Mouse (Mus musculus) heart, adult 11 months (tissue): ENCODE data around the gene Usp3.

Source experiments
- DNase-seq: peaks from one replicate; pipeline ENCODE4 v3.0.0; 2022

The Usp3 gene

DNA sequence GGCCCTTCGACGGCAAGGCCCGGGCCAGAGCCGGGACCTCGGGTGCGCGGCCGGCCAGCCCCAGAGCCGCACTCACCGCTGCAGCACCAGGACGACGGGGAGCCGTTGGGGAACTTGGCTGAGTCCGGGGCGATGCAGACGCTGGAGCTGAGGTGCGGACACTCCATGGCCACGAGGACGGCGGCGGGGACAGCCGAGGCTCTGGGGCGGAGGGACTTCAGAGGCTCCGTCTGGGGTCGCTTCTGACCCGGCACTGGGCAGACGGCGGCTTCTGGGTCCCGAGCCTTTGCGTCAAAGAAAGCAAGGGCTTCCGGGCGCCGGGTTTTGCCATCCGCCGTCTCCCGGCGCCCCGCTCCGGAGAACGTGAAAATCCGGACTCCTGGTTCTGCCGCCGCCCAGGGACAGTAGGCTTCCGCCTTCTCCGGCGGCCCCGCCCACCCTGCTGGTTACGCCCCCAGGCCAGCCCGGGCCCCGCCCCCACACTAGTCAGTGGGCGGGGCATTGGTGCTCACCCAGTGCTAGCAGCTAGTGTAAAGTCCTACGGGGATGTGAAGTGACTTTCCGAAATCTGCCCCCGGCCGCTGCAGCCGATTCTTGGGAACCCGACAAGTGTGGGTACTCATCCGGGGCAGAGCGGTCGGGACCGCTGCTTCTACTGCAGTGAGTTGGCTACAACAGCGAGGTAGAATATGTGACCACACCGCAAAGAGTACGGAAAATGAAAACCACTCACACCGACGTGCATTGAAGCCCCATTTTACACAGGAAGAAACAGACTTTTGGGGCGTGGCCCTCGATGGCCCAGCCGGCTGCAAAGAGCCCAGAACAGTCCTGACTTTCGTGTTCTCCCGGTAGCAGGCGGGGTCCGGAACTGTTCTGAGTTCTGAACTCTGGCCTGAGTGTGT, at the start of gene Usp3:
Gene Usp3, minus strand, starts transcription at position 435 of the 905 bp plus-strand sequence.
- DNase-seq, result peak; percentile 100

DNA sequence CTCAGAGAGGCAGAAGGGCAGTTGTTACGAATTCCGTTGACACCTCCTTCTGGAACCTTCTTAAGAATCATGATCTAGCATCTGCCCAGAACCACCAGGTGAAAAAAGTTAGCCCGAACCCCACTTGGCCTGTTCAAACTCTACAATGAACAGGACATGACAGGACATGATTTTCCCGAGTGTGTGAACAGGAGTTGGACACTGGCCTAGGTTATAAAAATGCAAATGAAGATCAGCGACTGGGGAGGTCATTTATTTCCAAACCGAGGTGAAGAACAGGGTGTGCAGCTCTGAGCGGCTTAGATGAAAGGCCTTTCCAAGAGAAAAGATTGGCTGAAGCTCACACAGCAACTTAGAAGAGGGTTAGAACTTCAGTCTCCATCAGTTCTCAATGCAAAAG, 47.5 kb upstream of the Usp3 start:
- no peak for DNase-seq

DNA sequence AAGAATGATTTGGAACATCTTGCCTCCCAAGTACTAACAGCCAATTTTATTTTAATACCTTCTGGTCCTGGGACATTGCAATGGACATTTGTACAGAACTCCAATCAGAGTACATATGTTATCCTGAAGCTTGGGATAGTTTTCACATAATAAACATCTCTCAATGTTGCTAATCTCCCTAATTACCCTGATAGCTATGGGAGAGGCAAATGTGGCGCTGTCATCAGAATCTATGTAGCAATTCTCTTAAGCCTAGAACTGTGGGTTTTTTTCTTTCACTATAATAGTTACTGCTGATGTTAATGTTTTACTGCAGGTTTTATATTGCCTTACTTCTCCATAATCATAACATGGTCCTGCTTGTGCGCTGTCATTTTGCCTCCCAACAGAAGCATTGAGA, 46.7 kb upstream of the Usp3 start:
- no peak for DNase-seq

DNA sequence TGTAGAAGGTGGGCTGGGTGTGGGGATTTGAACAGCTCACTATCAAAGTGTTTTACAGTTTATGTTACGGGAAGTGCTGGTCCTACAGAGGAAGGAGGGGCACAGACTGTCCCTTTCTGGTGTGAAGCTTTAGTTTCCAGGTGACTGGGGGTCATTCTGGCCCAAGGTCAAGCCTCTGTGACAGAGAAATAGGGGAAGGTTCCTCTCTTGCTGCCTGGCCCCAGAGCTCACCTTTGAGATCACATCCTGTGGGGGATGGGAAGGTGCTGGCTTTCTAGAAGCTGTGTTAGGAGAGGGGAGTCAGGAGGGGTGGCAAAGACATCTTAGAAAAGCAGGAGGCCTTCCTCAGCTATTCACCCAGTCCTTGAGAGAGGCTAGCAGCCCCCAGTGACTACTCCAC, 39.5 kb upstream of the Usp3 start:
- no peak for DNase-seq

DNA sequence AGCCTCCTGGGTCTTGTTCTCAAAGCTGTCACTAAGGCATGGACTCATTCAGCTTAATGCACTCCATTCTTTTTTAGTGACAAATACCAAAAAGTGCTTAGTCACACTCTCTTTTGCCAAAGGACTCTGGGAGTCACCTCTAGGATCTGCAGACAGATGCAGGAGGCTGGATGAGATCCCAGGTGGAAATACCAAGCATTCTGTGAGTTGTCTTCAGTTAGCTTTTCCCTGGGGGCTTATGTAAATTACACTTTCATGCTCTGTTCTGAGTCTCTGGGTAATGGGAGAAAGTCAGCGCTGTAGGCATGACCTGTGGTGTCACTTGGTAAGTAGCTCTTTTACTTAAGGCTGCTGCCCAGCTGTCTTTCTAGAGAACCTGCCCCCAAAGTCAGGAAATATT, 38.0 kb upstream of the Usp3 start:
- peak; percentile 89 for DNase-seq

DNA sequence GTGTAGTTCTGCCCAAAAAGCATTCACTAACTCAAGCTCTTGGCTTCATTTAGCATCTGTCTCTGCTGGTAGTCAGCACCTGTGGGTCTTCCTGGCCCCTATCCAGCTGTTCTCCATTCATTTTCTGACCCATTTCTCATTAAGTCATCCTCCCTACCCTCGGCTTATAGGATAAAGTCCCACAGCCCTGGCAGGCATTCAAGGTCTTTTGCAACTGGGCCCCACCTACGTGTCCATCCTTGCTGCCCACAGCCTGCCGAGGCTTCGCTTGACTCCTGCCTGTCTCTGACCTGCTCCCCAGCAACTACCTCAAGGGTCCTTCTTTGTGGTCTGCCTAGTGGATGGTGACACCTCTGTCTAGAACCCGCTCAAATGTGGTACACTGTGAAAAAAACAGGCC, 33.7 kb upstream of the Usp3 start:
- peak; percentile 89 for DNase-seq

DNA sequence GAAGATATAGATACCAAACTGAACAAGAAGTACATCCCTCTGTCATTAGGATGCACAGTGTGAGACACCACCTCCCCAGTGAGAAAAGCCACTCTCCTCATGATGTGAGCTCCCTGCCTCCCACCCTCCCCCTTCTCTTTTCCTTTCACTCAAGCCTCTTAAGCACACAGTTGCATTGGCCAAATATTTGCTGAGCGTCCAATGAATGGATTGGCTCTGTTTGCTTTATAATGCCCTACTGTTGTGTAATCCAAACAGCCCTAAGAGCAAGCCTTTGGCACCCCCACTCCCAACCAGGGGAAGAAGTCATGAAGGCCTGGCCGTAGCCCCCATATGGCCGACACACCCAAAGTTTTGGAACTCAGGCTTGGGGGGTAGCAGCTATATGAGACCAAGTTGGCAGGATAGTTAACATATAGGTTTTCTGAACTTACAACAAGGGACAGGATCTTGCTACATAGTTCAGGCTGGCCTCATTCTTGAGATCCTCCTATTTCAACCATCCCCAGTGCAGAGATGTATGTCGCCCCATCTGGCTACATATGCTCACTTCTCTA, 33.1 kb upstream of the Usp3 start:
- DNase-seq, result peak; percentile 88

DNA sequence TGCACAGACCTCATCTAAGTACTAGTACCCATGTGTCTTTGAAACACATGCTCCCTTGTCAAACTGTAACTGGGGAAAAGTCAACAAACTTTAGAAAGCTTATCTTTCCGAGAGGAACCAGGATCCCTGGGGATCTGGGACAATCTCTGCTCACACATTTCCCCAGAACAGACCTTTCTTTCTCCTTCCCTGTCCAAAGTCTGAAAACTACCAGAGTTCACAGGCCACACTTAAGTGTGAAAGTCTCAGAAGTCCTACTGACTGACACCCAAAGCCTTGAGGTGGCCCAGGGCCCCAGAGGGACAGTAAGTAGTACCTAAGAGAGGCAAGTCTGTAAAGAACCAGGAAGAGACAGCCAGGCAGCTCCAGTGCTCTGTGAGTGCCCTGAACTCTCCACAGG, 31.9 kb upstream of the Usp3 start:
- DNase-seq, result peak; percentile 86

DNA sequence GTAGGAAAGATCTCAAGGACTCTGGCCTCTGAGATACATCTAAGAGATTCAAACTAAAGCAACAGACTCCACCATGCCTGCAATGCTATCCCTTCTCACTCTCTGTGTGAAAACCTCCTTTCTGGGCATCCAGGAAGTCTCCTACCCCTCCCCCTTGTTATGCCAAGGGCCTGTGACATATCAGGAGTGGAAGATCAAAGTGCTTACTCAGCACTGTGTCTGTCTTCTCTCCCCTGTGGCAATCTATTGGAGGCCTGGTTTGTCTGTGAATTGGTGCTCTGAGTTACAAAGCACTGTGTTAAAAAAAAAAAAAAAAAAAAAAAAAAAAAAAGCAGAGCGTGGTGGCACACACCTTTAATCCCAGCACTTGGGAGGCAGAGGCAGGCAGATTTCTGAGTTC, 30.7 kb upstream of the Usp3 start:
- no peak for DNase-seq

DNA sequence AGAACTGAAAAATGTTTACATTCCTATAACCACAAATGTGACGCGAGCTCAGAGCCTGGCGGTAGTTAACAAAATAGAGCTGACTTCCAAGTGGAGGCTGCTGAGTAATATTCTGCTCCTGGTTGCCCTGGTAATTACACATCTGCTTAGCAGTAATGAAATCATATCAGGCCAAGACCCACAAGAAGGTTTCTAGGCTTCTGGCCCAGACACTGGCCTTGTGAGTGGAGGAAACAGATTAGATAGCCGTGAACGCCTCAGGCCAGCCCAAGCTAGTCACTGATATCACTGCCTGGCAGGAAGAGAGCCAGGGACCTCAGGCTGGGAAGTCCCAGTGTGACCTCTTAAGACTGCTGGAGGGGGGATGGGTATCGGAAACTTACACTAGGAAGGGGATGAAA, 27.6 kb upstream of the Usp3 start:
- DNase-seq, result peak; percentile 99

DNA sequence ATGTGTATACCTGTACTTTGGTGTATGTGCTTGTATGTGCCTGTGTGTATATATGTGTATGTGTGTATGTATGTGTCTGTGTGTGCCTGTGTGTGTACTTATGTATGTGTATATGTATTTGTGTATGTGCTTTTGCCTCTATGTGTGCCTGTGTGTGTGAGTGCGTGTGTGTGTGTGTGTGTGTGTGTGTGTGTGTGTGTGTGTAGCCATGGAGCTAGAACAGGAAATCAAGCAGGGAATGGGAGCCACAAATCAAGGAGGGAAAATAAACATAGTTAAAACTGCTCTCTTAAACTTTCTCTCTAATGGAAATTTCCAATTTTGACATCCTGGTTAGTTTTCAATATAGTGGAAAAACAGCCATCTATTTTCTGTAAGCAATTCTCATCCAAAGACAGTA, 27.1 kb upstream of the Usp3 start:
- no peak for DNase-seq

DNA sequence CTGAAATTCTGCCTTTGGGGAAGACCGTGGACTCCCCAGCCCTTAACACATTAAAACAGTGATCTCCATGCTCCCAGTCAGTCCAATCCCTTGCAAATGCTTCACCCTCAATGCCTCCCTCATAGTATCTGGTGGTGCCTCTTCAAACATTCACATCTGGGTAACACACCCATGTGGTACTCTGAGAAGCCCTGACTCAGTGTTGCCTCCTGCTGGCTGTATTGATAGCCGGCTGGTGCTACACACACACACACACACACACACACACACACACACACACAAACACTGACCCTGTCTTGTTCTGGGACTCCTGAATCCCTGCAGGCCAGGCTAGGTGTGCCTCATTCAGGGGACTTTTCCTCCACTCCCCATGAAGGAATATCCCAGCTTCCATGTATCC, 24.9 kb upstream of the Usp3 start:
- DNase-seq, result peak; percentile 82

DNA sequence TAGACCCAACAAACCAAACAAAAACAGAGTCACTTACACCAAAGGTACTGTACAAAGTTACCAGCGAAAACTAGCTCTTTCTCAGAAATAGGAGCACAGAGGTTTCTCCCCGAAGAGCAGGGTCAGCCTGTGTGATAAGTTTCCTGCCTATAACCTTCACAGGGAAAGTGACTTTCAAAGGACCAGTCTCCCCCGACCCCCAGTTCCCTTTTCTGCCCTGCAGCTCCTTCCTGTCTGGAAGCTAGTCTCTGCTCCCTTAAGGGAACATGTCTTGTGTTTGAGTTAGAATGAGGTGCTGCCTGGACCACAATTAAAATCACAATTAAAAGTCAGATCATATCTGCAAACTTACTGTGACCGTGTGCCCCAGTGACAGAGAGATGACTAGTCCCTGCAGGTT, 23.9 kb upstream of the Usp3 start:
- DNase-seq, result no peak

DNA sequence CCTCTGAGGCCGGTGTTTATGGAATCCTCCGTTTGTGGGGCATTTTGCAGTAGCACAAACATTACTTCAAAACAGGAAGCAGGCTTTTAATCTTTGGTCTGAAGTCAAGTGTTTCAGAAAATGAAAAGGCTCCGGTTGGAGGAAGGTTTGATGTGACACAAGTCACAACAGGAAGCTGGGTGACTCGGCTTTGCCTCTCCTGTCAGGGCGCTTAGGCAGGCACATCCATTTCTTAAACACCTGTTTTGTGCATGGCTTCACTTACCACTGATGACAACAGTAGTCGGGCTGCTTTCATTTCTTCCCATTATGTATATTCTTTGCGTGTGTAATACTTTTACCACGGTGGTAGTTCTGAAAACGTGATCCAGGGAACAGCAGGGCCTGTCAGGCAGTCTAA, 22.2 kb upstream of the Usp3 start:
- DNase-seq, result no peak

DNA sequence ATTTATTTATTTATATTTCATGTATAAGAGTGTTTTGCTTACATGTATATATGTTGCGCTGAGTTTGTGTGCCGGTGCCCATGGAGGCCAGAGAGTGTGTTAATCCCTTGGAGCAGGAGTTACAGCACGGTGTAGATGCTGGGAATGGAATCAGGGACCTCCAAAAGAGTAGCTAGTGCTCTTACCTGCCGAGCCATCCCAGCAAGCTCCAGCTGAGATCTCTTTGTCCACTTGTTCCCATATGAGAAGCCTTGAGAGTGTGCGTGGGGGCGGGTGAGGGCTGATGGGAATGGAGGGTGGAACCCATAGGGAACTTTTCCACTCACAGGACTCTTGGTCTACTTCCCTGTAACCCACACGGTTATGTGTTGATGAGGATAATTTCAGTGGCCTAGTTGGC, 21.6 kb upstream of the Usp3 start:
- DNase-seq, result peak; percentile 83

DNA sequence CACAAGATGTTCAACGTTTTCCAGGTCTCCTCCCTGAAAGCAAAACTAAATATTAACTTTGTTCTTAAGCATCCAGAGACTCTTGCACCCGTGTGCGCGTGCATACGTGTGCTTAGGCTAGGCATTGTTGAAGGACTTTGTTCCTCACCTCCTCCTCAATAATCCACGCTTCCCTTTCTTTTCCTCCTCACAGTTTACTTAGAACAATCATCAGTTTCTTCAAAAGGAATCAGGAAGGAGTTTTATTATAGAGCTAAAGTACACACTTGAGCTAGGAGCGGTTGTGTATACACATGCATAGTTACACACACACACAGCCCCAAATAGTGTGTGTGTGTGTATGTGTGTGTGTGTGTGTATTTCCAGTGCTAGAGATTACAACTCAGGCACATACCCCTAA, 20.7 kb upstream of the Usp3 start:
- DNase-seq, result no peak

DNA sequence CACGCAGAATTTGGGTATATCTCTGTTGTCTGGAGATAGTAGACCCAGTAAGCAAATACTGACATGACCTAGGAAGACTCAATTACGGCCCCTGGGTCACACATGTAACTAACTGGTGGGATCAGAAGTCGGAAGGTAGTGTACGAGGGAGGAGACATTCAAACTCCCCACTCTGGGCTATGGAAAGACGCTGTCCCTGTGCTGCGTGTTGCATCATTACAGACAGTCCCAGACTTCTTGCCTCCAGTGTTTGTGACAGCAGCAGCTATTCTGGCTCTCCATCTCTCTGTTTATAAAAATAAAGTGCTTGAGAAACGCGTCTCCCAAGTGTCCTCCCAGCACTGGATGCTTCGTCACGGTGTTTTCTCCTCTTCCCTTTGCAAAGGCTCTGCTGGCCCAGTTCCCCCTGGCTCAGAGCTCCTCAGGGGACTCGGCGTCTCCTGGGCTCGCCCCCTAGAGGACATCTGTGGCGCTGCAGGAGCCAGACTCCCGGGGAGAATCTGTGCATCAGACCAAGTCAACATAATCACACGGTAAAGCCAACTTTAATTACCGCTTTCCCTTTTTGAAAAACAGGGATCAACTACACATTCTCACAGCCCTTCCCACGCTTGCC, 18.6 kb upstream of the Usp3 start:
- peak; percentile 99 for DNase-seq

DNA sequence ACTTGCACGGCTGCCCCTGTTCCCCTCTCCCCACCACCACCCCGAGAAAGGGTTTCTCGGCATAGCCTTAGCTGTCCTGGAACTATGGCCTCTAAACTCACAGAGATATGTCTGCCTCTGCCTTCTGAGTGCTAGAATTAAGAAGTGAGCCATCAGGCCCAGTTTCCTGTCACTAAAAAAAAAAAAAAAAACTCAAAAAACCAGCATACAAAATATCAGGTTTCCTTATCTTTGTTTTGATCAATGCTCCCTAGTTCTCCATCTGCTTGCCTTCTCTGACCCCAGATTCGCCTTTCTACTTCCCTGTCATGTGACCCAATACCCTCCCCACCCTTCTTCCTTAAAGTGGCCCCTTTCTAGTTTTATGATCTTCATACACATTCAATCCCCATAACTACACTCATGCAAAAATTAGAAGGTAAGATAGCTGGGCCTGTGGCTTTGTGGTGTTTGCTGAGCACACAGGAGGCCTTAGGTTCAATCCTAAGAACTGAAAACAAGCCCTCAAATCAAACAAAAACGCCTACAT, 15.9 kb upstream of the Usp3 start:
- peak; percentile 71 for DNase-seq

DNA sequence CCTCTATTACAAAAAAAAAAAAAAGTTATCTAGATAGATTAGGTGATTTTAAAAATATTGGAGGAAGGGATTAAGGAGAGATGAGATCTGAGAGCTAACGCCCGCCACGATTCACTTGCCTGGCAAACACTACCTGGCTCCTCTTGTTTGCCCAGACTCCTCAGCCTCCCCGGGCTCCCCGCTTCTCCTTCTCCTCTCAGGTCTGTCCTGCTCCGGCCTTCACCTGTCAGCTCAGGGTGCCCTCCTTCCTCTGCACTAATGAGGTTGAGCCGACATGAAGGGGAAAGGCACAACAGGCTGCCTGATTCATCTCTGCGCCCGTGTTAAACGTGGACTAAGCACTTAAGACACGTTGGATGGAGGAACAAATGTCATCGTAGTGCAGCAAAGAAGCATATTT, 13.9 kb upstream of the Usp3 start:
- peak; percentile 85 for DNase-seq

DNA sequence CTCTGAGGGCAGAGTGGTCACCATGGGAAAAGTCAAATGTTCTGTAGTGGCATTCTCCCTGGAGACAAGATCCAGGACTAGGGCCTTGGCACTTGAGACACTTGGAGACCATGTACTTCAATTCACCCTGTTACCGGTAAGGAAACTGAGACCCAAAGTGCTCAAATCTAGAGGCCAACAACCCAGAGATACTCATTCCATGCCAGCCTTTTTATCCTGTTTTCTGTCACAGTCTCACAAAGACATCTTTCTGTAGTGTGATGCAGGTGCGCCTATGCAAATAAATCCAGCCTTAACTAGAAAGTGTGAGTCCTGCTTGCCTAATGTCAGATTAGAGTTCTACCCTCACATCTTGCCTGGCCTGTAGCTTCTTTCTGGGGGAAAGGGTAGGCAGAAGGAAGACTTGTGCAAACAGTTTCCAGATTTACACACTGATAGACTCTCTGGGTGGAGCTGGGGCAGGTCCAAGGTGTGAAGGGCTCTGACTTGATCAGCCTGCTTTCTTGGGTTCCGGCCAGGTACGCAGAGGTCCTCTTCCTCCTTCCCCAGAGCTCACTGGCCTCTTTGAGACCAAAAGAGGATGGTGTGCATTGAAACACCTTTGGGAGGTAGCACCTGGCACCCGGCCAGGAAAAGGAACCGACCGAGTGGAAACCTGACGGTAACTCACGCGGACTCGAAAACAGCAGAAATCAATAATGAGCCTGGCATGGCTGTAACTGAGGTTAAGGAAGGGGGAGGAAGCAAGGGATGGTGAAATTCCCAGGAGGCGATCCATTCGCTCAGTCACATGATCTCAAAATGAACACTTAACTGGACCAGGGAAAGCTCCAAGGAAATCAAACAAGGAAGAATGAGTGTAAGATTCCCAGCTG, 13.2 kb upstream of the Usp3 start:
- DNase-seq, result peak; percentile 94

DNA sequence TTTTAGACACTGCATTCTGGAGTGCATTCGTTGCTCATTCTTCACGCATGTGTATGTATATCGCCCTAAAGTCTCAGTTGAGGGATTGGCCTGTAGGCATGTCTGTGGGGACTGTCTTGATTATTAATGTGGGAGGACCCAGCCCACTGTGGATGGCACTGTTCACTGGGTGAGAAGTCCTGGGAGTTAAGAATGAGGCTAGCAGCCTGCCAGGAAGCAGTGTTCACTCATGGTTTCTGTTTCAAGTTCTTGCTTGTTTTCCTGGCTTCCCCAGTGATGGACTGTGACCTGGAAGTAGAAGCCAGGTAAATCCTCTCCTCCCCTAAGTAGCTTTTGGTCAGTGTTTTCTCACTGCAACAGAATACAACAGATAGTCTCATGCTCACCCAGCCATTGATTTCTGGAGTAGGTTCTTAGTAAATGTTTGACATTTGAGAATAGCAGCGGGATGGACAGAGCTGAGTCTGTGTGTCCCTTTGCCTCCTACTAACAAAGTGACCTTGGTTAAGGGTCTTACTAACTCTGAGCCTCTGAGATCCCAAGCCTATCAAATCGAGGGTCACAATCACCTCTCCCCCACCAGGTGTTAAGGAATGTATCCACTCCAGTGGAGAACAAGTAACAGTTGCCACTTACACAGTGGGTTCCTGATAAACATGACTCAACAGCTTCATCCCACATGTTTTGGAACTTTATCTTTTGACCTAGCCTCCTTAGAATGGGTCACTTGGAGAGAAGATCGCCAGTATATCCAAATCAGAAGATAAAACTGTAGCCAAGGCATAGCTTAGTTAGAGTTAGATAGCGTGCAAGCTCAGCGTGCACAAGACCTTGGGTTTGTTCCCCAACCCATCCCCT, 11.6 kb upstream of the Usp3 start:
- peak; percentile 83 for DNase-seq

DNA sequence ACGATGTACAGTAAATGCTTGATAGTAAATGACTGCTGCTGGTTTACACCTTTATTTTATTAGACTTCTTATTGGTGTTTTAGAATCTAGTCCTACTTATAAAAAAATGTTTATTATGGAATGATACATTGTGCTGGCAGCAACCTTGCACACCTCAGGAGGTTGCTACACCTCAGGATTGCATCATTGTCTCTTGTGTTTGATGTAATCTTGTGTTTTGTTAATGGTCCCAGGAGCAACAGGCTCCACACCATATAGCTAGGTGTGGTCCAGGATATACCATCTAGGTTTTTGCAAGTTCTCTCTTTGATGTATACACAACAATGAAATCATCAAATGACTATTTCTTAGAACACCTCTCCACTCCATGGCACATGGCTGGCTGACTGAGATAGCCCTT, 11.0 kb upstream of the Usp3 start:
- DNase-seq, result no peak
